8 mouse cellular contexts compared by ENCODE assay signal in genomic region chr3:88335436-88336053, GRCm38 (mm10). TPM values are rescaled to one million over a fixed set of nuclear protein-coding genes. Genes with fewer than 3 reads are reported as not detected.
DNase-seq lines count a peak whose midpoint lies in the region; ATAC-seq and TF ChIP-seq lines count a peak whose summit lies in the region.

No protein-coding gene starts in this region.

- intact Hi-C loops in left cerebral cortex, adult 2 months (cut with DNase I): loop anchor here (5.0 kb wide), 2 partner anchors 132 to 143 kb away; no protein-coding TSS in a partner anchor
- intact Hi-C loops in left cerebral cortex, postnatal 4 days (cut with DNase I): no loop called here

- peak overlapping the region; percentile 93 for H3K4me3 ChIP-seq in left cerebral cortex, adult 2 months
- peak overlapping the region; percentile 92 for H3K4me3 ChIP-seq in heart, embryonic 12.5 days
- peak overlapping the region; percentile 92 for H3K4me3 ChIP-seq in myocyte

- DNase-seq in left cerebral cortex, adult 2 months (ENCODE audit: extremely low spot score in 1 of 2, low spot score in 2 of 2): no peak
- DNase-seq in left cerebral cortex, postnatal 4 days: no peak
- DNase-seq in adrenal gland, postnatal 36 days: peak; percentile 35 to 55
- DNase-seq in kidney, postnatal 4 days: peak; percentile 30 to 55
- no peak for DNase-seq in layer of hippocampus, adult 9-10 months (ENCODE audit: low spot score)
- no peak for DNase-seq in right cerebral cortex, postnatal 25 days

- peaks cover 3% of the 10 kb centered on the region; the same call in 1 of the 2 replicates for H3K36me3 ChIP-seq in heart, embryonic 12.5 days
- H3K36me3 ChIP-seq in myocyte (ENCODE audit: control insufficient read depth, insufficient read depth): peaks cover 3% of the 10 kb centered on the region

- peak overlapping the region; percentile 69 for H3ac ChIP-seq in myocyte (ENCODE audit: control insufficient read depth, insufficient read length)

- peak overlapping the region; percentile 100 for H3K27ac ChIP-seq in left cerebral cortex, adult 2 months
- H3K27ac ChIP-seq in heart, embryonic 12.5 days (ENCODE audit: poor library complexity, severe bottlenecking): peak overlapping the region; percentile 96

- whole genome bisulfite sequencing in heart, embryonic 12.5 days: 1% methylated on average over 27 of the region's 27 CpGs

- H3K4me1 ChIP-seq in heart, embryonic 12.5 days (replicated peaks): peaks cover 35% of the 10 kb centered on the region

- TF ChIP-seq POLR2A in myocyte (IDR thresholded peaks at IDR 0.05; ENCODE audit: insufficient read length, low read depth): no peak

- H3K79me2 ChIP-seq in myocyte (ENCODE audit: control insufficient read depth, insufficient read depth): peaks cover 53% of the 10 kb centered on the region

- ATAC-seq in heart, embryonic 12.5 days (ENCODE audit: insufficient number of reproducible peaks, low FRiP score): peak; percentile 52

- TF ChIP-seq CTCF in left cerebral cortex, adult 2 months (IDR thresholded peaks at IDR 0.05): no peak

- H3K4me2 ChIP-seq in heart, embryonic 12.5 days: peak overlapping the region; percentile 81
- peak overlapping the region; percentile 75 for H3K4me2 ChIP-seq in myocyte (ENCODE audit: low read depth)

- H3K9ac ChIP-seq in heart, embryonic 12.5 days: peak overlapping the region; percentile 95

- H3K27me3 ChIP-seq in heart, embryonic 12.5 days (replicated peaks): no peaks in the 10 kb centered on the region
- no peaks in the 10 kb centered on the region for H3K27me3 ChIP-seq in myocyte (ENCODE audit: control insufficient read depth, insufficient read depth, insufficient read length)

- no peaks in the 10 kb centered on the region for H3K9me3 ChIP-seq in heart, embryonic 12.5 days (replicated peaks)

TF ChIP-seq in myocyte, 11 proteins besides CTCF, POLR2A, EP300 and RAD21:
- TF ChIP-seq E2F4 (IDR thresholded peaks at IDR 0.05; ENCODE audit: insufficient read depth): peak; percentile 87
- no peak for TF ChIP-seq MYOD1 (IDR thresholded peaks at IDR 0.05; ENCODE audit: control insufficient read depth in 1 of 3, insufficient read length in 2 of 3, low read depth in 2 of 3)

RNA-seq across cellular contexts. Expression of gene Tmem79, which starts 0.4 kb away (rescaled TPM):
- total RNA-seq in left cerebral cortex, adult 2 months (2021): 1 to 10 TPM; 1.2 to 1.4 TPM
- 1 to 10 TPM; 1.5 to 2.0 TPM for total RNA-seq in left cerebral cortex, postnatal 4 days (2021)
- total RNA-seq in adrenal gland, postnatal 36 days (2021): 10 to 100 TPM in 1 of 2 experiments, 1 to 10 TPM in 1; 9.8 to 13.9 TPM
- polyA plus RNA-seq in heart, embryonic 12.5 days (2016; fragmentation: Nextera tagmentation; extraction: Ambion mirVana): 1.4 and 1.9 TPM in 2 replicates
- polyA plus RNA-seq in myocyte (2012; fragmentation: generic; extraction: Trizol): 2.3 TPM

RNA-seq across cellular contexts. Expression of gene Smg5, which starts 0.5 kb away (rescaled TPM):
- 10 to 100 TPM; 78.3 to 79.5 TPM for total RNA-seq in left cerebral cortex, adult 2 months (2021)
- total RNA-seq in left cerebral cortex, postnatal 4 days (2021): 10 to 100 TPM; 76.7 to 79.8 TPM
- total RNA-seq in adrenal gland, postnatal 36 days (2021): 10 to 100 TPM; 43.2 to 45.0 TPM
- 53.9 and 57.5 TPM in 2 replicates for polyA plus RNA-seq in heart, embryonic 12.5 days (2016; fragmentation: Nextera tagmentation; extraction: Ambion mirVana)
- polyA plus RNA-seq in myocyte (2012; fragmentation: generic; extraction: Trizol): 53.5 TPM

RNA-seq across cellular contexts. Expression of gene Glmp, which starts 10.7 kb away (rescaled TPM):
- total RNA-seq in left cerebral cortex, adult 2 months (2021): 10 to 100 TPM; 77.5 to 91.1 TPM
- total RNA-seq in left cerebral cortex, postnatal 4 days (2021): 10 to 100 TPM; 49.7 to 60.1 TPM
- total RNA-seq in adrenal gland, postnatal 36 days (2021): 100 to 1,000 TPM; 199 to 231 TPM
- 167 and 172 TPM in 2 replicates for polyA plus RNA-seq in heart, embryonic 12.5 days (2016; fragmentation: Nextera tagmentation; extraction: Ambion mirVana)
- 171 TPM for polyA plus RNA-seq in myocyte (2012; fragmentation: generic; extraction: Trizol)

RNA-seq across cellular contexts. Expression of gene Paqr6, which starts 28.8 kb away (rescaled TPM):
- 1 to 10 TPM; 8.7 to 8.8 TPM for total RNA-seq in left cerebral cortex, adult 2 months (2021)
- 1 to 10 TPM; 1.9 to 2.1 TPM for total RNA-seq in left cerebral cortex, postnatal 4 days (2021)
- 1 to 10 TPM in 1 of 2 experiments, under 1 TPM in 1; 0.96 to 1.5 TPM for total RNA-seq in adrenal gland, postnatal 36 days (2021)
- 3.6 and 4.3 TPM in 2 replicates for polyA plus RNA-seq in heart, embryonic 12.5 days (2016; fragmentation: Nextera tagmentation; extraction: Ambion mirVana)
- not detected for polyA plus RNA-seq in myocyte (2012; fragmentation: generic; extraction: Trizol)

RNA-seq across cellular contexts. Expression of gene Bglap3, which starts 37.0 kb away (rescaled TPM):
- total RNA-seq in left cerebral cortex, adult 2 months (2021): under 1 TPM; 0.49 to 0.57 TPM
- under 1 TPM in 1 of 2 experiments, not detected in 1; 0.36 TPM for total RNA-seq in left cerebral cortex, postnatal 4 days (2021)
- total RNA-seq in adrenal gland, postnatal 36 days (2021): under 1 TPM in 1 of 2 experiments, not detected in 1; 0.76 TPM
- 0.10 TPM in 1 of 2 replicates, not detected in the other for polyA plus RNA-seq in heart, embryonic 12.5 days (2016; fragmentation: Nextera tagmentation; extraction: Ambion mirVana)
- 0.95 TPM for polyA plus RNA-seq in myocyte (2012; fragmentation: generic; extraction: Trizol)

Comparison
In these comparisons a context has a peak if more than half of its experiments do, and no peak if none do; other contexts are left out.
1. DNase-seq: peak in adrenal gland, postnatal 36 days (2 of 2) and kidney, postnatal 4 days (2 of 2); none in left cerebral cortex, adult 2 months (0 of 2), left cerebral cortex, postnatal 4 days (single experiment), layer of hippocampus, adult 9-10 months (single experiment) and right cerebral cortex, postnatal 25 days (single experiment).
2. Peak in every context shown above with its lines, with median percentiles within 50 percentile points of each other: H3K4me3 ChIP-seq.